Mouse (Mus musculus) MN1 (cell line): ENCODE measurements around the gene Hagh.

ENCODE experiments used
- DNase-seq: peaks from one replicate; pipeline ENCODE4 v3.0.0-alpha.2; 2016; ENCODE audit warnings: low spot score

The Hagh gene

DNA sequence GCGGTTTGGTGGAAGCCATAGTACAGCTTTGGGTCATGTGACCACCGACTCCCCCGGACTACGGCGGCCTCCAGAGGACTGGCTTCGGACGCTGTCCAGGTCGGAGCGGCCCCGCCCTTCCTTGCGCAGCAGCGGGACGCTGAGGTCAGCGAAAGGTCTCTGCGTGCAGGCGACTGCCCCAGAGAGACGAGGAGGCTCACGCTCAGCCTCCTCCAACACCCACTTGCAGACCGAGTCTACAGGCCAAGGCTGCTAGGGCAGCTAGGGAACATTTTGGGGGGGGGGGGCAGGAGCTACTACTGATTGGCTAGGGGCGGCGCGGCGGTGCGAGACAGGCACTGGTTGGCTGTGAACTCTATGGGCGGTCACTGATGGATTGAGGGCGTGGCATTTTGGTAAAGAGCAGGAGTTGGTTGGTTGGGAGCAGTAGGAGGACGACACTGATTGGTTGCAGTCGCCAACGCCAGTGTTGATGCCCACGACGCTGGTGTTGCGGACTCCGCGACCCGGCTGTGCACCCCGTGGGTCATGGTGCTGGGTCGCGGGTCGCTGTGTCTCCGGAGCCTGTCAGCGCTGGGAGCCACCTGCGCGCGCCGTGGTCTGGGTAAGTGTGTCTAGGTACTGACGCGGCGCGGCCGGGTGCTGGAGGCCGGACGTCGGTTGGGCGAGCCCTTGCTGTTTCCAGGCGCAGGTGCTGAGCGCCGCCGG lies 10.3 kb downstream of the Hagh start, which contains the start of gene Fahd1:
Fahd1 (minus strand) TSS at position 300 of the 708 bp plus-strand sequence.
- DNase-seq = peak; percentile 97

DNA sequence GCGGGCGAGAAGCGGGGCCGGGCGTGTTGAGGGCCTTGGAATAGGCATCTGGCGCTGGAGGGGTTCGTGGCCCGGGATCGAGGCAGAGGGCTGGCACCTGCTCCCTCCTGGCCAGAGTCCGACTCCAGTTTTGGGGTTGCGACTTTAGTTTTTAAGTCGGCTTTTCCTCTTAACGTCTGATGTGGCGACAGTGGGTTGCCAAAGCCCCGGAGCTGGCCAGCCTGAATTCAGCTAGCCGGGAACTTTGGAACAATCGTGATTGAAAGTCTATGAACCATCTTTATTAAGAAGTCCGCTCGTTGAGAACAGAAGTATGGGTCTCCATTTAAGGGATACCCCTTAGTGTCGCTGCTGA lies 10.8 kb downstream of the Hagh start:
- peak; percentile 30 for DNase-seq

DNA sequence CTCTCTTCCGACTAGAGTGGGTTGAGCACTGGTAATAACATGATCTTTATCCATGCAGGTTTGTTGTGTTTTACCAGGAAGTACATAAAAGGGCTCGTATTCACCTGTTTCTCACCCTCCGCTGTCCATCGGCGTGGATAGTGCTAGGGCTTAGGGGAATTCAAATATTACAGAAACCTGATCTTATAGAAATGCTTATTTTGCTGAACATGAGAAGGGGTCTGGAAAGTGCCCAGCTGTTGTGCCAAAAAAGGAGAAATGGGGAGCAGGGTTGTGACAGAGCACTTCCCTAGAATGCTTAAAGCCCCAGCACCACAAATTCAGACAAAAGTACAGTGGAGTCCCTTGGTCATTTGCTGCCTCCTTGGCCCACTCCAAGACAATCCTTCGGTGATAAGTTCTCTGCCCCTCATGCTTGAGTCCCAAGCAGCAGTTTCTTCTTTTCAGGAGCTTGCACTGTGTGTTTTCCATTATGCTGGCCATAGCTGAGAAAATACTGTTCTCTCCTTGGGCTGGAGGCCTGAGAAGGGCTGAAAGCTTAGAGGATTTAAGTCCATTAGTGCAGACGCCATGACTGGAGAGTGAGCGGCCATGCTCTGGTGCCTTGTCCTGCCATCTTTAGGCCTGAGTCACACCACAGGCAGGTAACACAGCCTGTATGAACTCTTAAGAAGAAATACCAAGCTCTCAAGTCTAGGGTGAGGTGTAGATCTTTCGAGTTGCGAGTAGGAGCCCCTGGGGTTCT lies 11.6 kb downstream of the Hagh start:
- no peak for DNase-seq

DNA sequence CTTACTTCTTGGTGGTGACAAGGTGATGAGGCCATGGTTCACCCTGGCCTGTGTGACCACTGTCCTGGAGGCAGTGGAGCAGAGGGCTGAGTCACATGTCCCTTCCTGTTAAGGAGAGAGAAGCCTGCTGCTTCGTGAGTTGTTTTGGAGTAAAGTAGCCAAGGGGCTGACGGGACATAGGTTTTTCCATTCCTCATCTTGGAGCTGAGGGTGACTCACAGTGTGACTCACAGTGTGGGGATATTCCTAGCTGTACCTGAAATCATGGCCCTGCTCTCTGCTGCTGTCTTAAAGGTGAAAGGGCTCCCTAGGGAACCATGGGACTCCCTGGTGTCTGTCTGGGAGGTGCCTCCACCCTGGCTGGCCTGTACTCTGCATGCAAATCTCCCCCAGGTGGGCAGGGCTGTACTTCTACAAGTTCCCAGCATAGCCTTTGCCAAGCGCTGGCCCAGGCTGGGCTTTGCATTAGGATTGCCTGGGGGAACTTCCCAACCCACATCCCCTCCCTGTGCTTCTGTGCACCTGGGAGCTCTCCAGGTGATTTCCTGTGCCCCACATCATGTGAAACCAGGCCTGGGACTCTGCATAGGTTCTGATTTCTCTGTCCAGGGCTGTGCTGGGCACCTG lies 16.0 kb downstream of the Hagh start:
- DNase-seq = peak; percentile 34

DNA sequence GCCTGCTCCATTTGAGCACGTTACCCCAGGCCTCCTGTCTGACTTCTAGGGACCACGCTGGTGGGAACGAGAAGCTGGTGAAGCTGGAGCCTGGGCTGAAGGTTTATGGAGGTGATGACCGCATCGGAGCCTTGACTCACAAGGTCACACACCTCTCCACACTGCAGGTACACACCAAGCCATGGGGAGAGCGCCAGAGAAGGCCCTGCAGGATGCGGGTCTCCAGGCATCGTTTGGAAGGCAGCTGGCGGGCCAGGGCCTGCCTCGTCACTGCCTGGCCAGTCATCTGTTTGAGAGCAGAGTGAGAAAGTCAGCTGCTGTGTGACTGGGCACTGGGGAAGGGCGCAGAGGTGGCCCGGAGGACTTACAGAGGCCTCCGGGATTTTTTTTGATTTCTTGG lies 16.6 kb downstream of the Hagh start:
- DNase-seq = no peak

DNA sequence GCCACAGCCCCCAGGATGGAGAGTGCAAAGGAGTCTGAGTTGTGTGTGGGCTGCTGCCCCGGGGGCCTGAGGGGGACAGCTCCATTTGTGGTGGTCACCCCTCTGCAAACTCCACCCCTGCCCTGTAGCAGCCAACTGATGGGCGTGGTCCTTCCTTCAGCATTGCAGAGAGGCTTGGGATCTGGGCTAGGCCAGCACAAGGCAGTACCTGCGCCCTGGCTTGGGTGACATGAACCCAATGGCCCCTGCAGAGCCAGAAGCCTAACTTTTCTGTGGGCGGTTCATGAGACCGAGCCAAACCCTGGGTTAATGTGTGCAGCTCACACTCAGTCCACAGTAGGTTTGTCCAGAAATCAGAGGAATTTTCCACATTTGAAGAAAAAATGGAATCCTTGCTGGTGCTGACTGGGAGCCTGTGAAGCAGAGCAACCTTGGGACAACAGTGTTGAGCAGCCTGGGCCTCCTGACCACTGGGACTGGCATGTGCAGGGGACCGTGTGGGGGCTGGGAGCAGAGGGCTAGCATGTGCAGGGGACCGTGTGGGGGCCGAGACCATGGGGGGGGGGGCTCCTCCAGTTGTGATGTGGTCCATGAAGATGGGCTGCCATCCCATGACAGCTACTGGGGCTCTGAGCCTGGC lies 18.0 kb downstream of the Hagh start:
- no peak for DNase-seq

DNA sequence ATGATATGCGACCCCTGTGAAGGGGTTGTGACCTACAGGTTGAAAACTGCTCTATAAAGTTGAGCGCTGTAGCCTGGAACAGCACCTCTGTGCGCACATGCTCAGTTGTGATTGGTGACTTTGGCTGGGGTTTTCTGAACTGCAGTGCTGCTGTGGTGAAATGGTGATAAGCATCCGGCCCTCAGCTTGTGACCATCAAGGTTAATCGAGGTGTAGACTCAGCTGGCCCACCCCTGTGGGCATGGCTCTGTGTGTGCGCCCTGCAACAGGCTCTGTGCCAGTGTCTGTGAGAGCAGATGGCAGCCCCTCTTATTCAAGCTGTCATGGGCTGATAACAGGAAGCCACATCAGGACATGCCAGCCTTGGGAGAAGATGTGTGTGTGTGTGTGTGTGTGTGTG lies 19.0 kb downstream of the Hagh start:
- DNase-seq = peak; percentile 36

DNA sequence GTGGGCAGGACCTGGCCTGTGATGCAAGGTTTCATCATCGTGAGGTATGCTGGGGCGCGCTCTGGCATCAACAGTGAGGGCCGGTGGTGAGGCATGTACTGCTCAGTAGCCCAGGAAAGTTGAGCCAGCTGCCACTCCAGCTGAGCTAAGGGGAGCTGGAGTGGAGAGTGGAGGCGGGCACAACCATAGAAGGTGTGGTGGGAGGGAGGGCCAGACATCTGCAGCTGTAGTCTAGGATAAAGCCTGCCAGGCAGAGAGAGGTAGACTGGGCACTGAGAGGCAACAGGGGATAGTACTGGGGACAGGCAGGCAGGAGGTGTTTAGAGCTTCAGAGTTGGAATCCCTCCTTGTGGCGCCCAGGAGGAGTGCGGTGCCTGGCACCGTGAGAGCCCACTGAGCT lies 20.1 kb downstream of the Hagh start:
- DNase-seq = peak; percentile 28

DNA sequence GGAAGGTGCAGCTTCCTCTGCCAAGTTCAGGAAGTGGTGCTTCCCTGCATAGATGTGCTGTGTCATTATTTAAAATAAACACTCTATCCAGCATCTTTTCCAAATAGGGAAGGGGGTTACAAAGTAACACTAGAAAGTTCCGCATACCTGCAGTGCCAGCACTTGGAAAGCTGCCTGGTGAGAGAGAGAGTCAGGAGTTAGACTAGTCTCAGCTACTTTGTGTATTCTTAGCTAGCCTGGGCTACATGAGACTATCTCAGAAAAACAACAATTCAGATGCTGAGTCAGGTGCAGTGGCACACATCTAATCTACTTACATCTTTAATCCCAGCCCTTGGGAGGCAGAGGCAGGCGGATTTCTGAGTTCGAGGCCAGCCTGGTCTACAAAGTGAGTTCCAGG lies 21.8 kb downstream of the Hagh start:
- no peak for DNase-seq

DNA sequence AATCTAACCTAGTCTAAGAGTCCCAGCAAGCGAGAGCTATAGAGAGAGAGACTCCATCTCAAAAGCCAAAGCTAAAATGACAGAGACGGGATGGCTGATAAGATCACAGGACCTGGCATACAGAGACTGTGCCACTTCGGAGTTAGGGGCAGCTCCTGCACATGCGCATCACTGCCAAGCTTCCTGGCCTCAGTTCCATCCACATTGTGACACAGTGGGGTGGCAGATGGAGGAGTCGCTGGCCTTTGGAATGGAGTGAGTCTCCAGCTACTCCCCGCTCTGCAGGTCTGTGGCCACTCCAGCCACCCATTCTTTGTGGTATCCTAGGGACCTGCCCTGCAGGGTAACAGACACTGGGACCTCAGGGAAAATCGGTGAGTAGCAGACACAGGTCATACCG lies 25.8 kb downstream of the Hagh start, which contains the start of gene Igfals:
Igfals (plus strand) TSS at position 222 of the 400 bp plus-strand sequence.
- DNase-seq = no peak

DNA sequence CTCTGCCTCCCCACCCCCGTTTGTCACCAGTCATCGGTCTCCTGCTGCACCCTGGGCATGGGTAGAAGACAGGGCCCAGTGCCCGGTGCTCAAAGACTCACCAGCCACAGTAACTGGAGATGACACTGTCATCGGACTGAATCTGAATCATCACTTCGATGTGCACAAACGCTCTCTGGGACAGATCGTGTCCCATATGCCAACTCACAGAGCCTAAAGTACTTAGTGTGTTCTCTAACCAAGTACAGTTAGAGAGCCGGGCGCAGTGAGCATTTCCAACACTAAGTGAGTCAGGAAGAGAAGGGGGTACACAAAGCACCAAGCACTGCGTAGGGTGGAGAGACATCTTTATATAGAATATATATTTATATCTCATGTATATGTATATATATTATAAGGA lies 28.0 kb downstream of the Hagh start:
- no peak for DNase-seq

DNA sequence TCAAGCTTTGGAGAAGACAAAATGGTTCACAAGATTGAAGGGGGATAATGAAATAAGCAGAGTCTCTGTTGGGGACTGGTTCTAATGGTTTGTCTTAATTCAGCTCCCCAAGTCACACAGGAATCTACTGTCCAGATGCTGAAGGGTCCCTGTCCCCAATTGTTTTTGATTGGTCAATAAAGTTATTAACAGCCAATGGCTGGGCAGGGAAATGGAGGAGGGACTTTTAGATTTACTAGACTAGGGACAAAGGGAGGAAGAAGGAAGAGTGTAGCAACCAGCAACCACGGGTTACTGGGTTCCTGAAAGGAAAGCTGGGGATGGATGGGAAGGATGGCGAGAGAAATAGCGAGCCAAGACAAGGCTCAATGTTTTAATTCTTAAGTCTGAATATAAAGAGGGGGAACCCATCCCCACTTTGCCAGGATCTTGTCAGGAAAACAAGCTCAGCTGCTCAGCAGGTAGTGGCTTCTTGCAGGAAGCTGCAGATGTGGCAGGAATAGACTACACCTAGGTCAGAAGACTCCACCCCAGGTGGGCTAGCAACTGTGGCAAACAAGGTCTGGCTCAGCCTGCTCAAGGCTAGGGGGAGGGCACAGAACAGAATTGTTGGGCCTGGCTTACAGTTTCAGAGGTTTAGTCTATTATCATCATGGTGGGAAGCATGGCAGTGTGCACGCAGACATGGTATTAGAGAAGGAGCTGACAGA lies 33.9 kb downstream of the Hagh start:
- DNase-seq = no peak

DNA sequence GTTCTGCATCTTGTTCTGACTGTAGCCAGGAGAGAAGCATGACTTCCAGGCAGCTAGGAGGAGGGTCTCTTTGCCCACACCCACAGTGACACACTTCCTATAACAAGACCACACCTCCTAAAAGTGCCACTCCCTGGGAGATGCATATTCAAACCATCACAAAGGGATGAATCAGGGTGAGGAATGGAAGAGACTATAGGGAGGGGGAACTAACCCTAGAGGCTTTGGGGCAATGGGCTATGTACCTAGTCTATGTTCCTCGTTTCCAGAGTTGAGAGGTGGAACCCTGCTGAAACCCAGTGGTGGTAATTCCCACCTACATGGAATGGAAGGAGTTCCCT lies 34.4 kb downstream of the Hagh start:
- DNase-seq = no peak

DNA sequence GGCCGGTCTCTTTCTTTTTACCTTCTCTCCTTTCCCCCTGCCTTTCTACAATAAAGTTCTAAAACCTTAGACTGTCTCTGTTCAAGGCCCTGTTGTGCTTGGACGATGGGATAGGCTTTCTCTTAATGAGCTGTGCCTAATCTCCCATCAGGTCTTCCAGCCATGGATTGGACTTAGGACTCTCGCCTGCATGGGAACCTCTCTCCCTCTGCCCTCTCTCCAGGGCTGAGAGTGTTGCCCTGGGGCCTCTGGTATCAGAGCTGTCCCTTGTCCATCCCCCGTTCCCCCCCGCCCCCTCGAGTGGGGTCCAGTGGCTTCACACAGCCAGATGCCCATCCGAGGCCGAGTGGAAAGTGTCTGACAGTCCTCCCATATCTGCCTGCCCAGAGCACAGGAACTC lies 35.0 kb downstream of the Hagh start:
- DNase-seq = no peak

DNA sequence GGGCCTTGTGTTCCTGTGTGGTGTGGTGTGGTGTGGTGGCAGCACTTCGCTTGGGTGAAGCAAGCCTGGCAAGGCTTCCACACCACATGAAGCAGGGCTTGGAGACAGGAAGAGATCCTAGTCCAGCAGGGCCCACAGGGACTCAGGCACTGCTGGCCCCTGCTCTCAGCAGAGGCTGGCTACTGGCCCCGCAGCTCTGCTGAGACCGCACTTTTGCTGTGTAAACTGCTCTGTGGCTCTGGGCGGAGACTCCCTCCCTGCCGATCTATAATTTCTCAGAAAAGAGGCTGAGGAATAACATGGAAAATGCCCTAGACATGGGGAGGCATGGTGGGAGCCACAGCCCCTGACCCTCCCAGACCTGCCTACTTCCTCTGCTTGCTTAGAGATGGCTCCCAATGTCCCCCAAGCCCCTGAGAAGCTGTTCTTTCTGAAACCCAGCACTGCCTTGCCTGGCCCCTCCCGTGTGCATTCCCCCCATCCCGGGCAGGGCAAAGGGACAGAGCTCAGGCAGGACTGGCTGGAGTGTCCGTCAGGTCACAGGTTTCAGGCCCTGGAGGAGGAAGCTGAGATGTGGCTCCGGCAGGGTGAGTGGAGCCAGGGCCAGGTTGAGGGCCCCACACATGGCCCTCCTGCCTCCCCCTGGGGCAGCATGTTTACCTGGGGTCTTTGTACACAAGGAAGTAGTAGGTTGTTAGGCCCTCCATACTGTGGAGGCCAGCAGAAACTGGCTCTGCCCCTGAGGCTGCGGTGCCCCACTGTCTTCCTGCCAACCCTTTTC lies 37.6 kb downstream of the Hagh start:
- DNase-seq = no peak

DNA sequence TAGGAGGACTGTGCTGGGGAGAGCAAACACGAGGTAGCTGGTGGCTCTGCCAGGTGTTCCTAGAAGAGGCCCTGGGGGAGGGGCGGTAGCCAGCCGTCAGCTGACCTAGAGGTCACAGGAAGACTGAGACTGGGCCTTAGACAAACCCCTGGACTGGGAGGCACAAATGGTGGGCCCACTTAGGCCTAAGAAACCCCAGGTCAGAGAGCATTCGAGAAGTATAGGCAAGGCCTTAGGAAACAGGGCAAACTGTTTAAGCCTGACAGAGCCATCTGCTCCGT lies 38.1 kb downstream of the Hagh start:
- no peak for DNase-seq

DNA sequence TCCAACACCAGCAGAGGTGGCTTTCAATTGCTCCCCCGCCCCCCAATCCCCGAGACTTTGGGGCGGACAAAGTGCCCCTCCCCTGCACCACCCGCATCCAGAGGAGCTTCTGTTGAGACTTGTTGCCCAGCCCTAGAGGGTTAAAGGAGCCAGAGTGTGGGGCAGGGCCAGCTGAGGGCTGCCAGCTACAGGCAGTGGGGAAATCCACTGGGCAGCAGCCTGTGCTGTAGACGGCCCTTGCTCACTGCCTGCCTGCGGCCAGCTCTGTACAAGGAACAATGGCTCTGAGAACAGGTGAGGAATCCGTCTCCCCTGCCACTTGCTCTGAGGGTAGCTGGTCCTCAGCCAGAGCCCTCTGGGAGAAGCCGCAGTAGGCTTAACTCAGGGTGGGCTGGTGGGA lies 38.6 kb downstream of the Hagh start:
- DNase-seq = no peak

DNA sequence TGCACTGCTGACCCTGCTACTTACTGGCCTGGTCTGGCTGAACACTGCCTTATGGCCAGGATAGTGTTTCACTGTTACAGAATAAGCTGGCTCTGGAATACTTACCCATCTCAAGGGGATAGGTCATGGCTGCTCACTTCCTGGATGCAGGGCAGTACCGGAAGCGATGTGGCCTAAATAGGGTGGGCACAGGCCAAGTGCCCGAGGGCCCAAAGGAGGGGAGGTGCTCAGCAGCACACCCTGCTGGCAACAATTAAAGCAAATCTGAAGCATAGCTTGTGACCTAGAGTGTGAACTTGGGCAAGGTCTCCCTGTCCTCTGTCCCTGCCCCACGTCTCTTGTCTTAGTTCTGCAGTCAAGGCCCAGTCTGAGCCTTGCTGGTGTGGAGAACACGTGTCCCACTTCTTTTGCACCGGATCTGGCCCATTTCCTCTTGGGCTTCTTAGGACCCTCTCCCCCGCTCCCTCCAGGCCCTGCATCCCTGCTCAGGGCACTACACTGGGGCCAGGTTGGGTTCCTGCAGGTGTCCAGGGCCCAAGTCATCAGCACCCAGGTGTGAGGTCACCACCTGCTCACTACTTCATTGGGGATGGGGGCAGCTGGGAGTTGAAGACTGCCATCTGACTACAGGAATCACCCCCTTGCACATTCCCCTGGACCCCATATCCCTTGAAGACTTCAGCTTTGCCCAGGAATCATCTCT lies 41.9 kb downstream of the Hagh start:
- peak; percentile 80 for DNase-seq

DNA sequence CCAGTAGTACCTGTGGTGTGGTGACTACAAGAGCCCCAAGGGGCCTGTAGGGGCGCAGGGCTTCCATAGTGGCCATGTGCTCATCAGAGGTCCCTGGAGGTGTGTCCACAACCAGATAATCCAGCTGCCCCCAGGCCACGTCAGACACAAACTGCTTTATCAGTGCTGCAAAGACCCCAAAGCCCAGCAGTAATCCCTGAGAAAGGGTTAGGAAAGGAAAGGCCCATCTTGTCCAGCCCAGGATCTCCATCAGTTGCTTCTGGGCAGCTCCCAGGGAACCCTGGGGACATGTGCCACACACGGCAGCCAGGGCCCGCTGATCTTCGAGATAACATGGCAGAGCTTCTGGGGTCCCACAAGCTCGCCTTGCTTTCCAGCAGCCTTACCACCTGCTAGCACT lies 44.4 kb downstream of the Hagh start:
- no peak for DNase-seq

DNA sequence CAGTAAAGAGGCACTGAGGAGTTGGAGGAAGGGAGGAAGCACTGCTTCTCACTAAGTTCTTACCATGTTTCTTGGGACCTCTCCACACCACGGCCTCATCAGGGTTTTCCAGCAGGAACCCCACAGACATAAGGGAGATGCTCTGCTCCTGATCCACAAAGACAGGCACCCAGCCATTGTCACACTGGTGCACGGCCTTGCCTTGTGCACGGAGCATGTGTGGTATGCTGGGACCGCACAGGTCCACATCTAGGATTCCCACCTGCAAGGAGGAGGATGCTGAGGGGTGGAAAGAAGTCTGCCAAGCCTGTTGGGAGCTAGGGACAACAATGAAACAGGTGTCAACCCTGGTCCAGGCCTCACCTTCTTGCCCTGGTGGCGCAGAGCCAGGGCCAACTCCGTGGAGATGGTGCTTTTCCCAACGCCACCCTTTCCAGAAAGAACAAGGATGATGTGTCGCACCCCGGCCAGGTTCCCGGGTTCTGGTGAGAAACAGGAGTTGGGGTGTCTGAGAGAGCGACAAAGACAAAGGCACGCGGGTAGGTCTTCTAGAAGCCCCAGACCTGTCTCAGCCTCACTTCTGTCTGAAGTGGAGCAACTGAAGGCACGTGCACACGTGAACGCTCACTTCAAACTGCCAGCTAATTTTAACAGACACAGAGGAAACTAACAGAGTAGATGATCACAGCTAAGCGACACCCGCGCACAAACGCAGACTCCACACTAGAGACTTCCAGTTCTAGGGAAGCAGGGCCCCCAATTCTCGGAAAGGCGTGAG lies 45.6 kb downstream of the Hagh start:
- DNase-seq = no peak
